Mouse (Mus musculus) MEL (cell line): ENCODE results near the gene Armc6. TPM values are rescaled to one million over a fixed set of nuclear protein-coding genes. Genes with fewer than 3 reads are reported as not detected.
A peak's percentile ranks its signal among the peaks of the same experiment; 100 is the strongest.

Experiments
- DNase-seq: peaks from one replicate; pipeline ENCODE4 v3.0.0; 2011; ENCODE audit warnings: low read depth, low spot score
- H3K27ac ChIP-seq: 2 replicates; pipeline ENCODE4 v1.5.1; 2012; ENCODE audit warnings: low read depth, mild to moderate bottlenecking, control low read depth, low read length, moderate library complexity; ENCODE audit not compliant: control insufficient read depth
- H3K27me3 ChIP-seq, 2 experiments: fragments of 150-350 bp in 1 of 2; sonication (generic) in 1 of 2; 2 replicates each; pipeline ENCODE4 v1.6.1; 2012; ENCODE audit warnings: low read length in 2 of 2, mild to moderate bottlenecking in 2 of 2, improper control_type of control experiment in 1 of 2, moderate library complexity in 1 of 2; ENCODE audit not compliant: insufficient read depth in 2 of 2, control insufficient read depth in 1 of 2
- H3K36me3 ChIP-seq, 2 experiments: 2 replicates each; pipeline ENCODE4 v1.6.1; 2012 to 2014; ENCODE audit warnings: low read length in 2 of 2, improper control_type of control experiment in 1 of 2, inconsistent platforms in 1 of 2, mild to moderate bottlenecking in 1 of 2; ENCODE audit not compliant: insufficient read depth in 2 of 2, control insufficient read depth in 1 of 2
- H3K4me1 ChIP-seq, 2 experiments: fragments of 150-350 bp in 1 of 2; sonication (generic) in 1 of 2; 2 replicates each; pipeline ENCODE4 v1.6.1; 2012; ENCODE audit warnings: low read length in 2 of 2, improper control_type of control experiment in 1 of 2, mild to moderate bottlenecking in 1 of 2; ENCODE audit not compliant: insufficient read depth in 2 of 2, control insufficient read depth in 1 of 2
- H3K4me3 ChIP-seq, 2 experiments: fragments of 150-350 bp in 1 of 2; sonication (generic) in 1 of 2; 2 replicates each; pipeline ENCODE4 v1.5.1; 2012; ENCODE audit warnings: low read depth in 2 of 2, low read length in 2 of 2, mild to moderate bottlenecking in 2 of 2, moderate library complexity in 2 of 2, control low read depth in 1 of 2, improper control_type of control experiment in 1 of 2; ENCODE audit not compliant: control insufficient read depth in 1 of 2, insufficient read depth in 1 of 2
- H3K79me2 ChIP-seq: 2 replicates; pipeline ENCODE4 v1.6.1; 2012; ENCODE audit warnings: mild to moderate bottlenecking, low read length, moderate library complexity; ENCODE audit not compliant: control insufficient read depth, poor library complexity, insufficient read depth
- H3K9ac ChIP-seq: 2 replicates; pipeline ENCODE4 v1.6.1; 2012; ENCODE audit warnings: low read depth, mild to moderate bottlenecking, control low read depth, low read length, moderate library complexity; ENCODE audit not compliant: control insufficient read depth, poor library complexity, severe bottlenecking
- H3K9me3 ChIP-seq: fragments of 150-350 bp; sonication (generic); replicated peaks from 2 replicates; pipeline ENCODE4 v1.6.1; 2012; ENCODE audit warnings: mild to moderate bottlenecking, low read length, improper control_type of control experiment, moderate library complexity; ENCODE audit not compliant: insufficient read depth
- CHD1 ChIP-seq: IDR thresholded peaks from 2 replicates; pipeline ENCODE4 v1.6.1; 2012; ENCODE audit warnings: low read depth, mild to moderate bottlenecking, inconsistent platforms, low read length, improper control_type of control experiment
- CHD2 ChIP-seq: IDR thresholded peaks from 2 replicates; pipeline ENCODE4 v1.6.1; 2011; ENCODE audit warnings: low read length, improper control_type of control experiment
- CTCF ChIP-seq, 3 experiments: IDR thresholded peaks in 2 of 3; conservative IDR thresholded peaks in 1 of 3; 2 replicates each; pipeline ENCODE4 v1.5.1; 2011 to 2012; ENCODE audit warnings: low read length in 3 of 3, low read depth in 2 of 3, mild to moderate bottlenecking in 2 of 3, improper control_type of control experiment in 1 of 3, inconsistent platforms in 1 of 3, mixed read lengths in 1 of 3, moderate library complexity in 1 of 3; ENCODE audit not compliant: control insufficient read depth in 1 of 3, insufficient read depth in 1 of 3, poor library complexity in 1 of 3, severe bottlenecking in 1 of 3
- E2F4 ChIP-seq: IDR thresholded peaks from 2 replicates; pipeline ENCODE4 v1.6.1; 2011; ENCODE audit warnings: low read depth, low read length, improper control_type of control experiment, borderline replicate concordance
- EP300 ChIP-seq, 2 experiments: IDR thresholded peaks; 2 replicates each; pipeline ENCODE4 v1.6.1; 2011; ENCODE audit warnings: improper control_type of control experiment in 2 of 2, low read length in 2 of 2, low read depth in 1 of 2, mild to moderate bottlenecking in 1 of 2
- ETS1 ChIP-seq: IDR thresholded peaks from 2 replicates; pipeline ENCODE4 v1.6.1; 2012; ENCODE audit warnings: low read depth, mild to moderate bottlenecking, inconsistent platforms, low read length, improper control_type of control experiment, moderate library complexity
- GABPA ChIP-seq: IDR thresholded peaks from 2 replicates; pipeline ENCODE4 v1.6.1; 2012; ENCODE audit warnings: low read depth, mild to moderate bottlenecking, inconsistent platforms, low read length, improper control_type of control experiment, moderate library complexity
- GATA1 ChIP-seq: IDR thresholded peaks from 2 replicates; pipeline ENCODE4 v1.6.1; 2011; ENCODE audit warnings: low read depth, low read length, improper control_type of control experiment
- KAT2A ChIP-seq: conservative IDR thresholded peaks from 2 replicates; pipeline ENCODE4 v1.6.1; 2012; ENCODE audit warnings: low read depth, low read length, improper control_type of control experiment, inconsistent platforms
- MAFK ChIP-seq: IDR thresholded peaks from 2 replicates; pipeline ENCODE4 v1.6.1; 2011; ENCODE audit warnings: low read depth, mild to moderate bottlenecking, low read length, improper control_type of control experiment, borderline replicate concordance
- MAX ChIP-seq: IDR thresholded peaks from 2 replicates; pipeline ENCODE4 v1.6.1; 2011; ENCODE audit warnings: low read length, improper control_type of control experiment
- MAZ ChIP-seq: IDR thresholded peaks from 2 replicates; pipeline ENCODE4 v1.6.1; 2012; ENCODE audit warnings: low read depth, mild to moderate bottlenecking, inconsistent platforms, low read length, improper control_type of control experiment
- MEF2A ChIP-seq: IDR thresholded peaks from 2 replicates; pipeline ENCODE4 v1.6.1; 2014; ENCODE audit warnings: low read depth, mild to moderate bottlenecking, inconsistent platforms, low read length, improper control_type of control experiment; ENCODE audit not compliant: poor library complexity, insufficient replicate concordance, severe bottlenecking; ENCODE audit errors: extremely low read depth
- MXI1 ChIP-seq: IDR thresholded peaks from 2 replicates; pipeline ENCODE4 v1.6.1; 2011; ENCODE audit warnings: mild to moderate bottlenecking, low read depth, low read length, improper control_type of control experiment
- MYB ChIP-seq: IDR thresholded peaks from 2 replicates; pipeline ENCODE4 v1.6.1; 2011; ENCODE audit warnings: mild to moderate bottlenecking, low read depth, low read length, improper control_type of control experiment
- MYC ChIP-seq: IDR thresholded peaks from 2 replicates; pipeline ENCODE4 v1.6.1; 2011; ENCODE audit warnings: low read depth, mild to moderate bottlenecking, low read length, improper control_type of control experiment, moderate library complexity
- NRF1 ChIP-seq: IDR thresholded peaks from 2 replicates; pipeline ENCODE4 v1.6.1; 2014; ENCODE audit warnings: low read depth, mild to moderate bottlenecking, inconsistent platforms, low read length, improper control_type of control experiment, moderate library complexity; ENCODE audit not compliant: poor library complexity, insufficient read depth, severe bottlenecking
- POLR2A ChIP-seq, 2 experiments: IDR thresholded peaks; 2 replicates each; pipeline ENCODE4 v1.6.1; 2011 to 2012; ENCODE audit warnings: low read length in 2 of 2, mild to moderate bottlenecking in 2 of 2, control low read depth in 1 of 2, improper control_type of control experiment in 1 of 2, low read depth in 1 of 2, moderate library complexity in 1 of 2; ENCODE audit not compliant: control insufficient read depth in 1 of 2, insufficient read depth in 1 of 2, poor library complexity in 1 of 2
- POLR2AphosphoS2 ChIP-seq: IDR thresholded peaks from 2 replicates; pipeline ENCODE4 v1.6.1; 2011; ENCODE audit warnings: low read length, improper control_type of control experiment
- POLR2AphosphoS5 ChIP-seq: IDR thresholded peaks from 2 replicates; pipeline ENCODE4 v1.6.1; 2012; ENCODE audit warnings: low read depth, borderline replicate concordance, mild to moderate bottlenecking, inconsistent platforms, low read length, moderate library complexity, mixed read lengths
- RAD21 ChIP-seq: IDR thresholded peaks from 2 replicates; pipeline ENCODE4 v1.6.1; 2011; ENCODE audit warnings: mild to moderate bottlenecking, low read depth, low read length, improper control_type of control experiment
- RCOR1 ChIP-seq: IDR thresholded peaks from 2 replicates; pipeline ENCODE4 v1.6.1; 2012; ENCODE audit warnings: low read depth, mild to moderate bottlenecking, inconsistent platforms, low read length, improper control_type of control experiment
- SIN3A ChIP-seq: IDR thresholded peaks from 2 replicates; pipeline ENCODE4 v1.6.1; 2012; ENCODE audit warnings: low read length, improper control_type of control experiment, inconsistent platforms
- SMC3 ChIP-seq: IDR thresholded peaks from 2 replicates; pipeline ENCODE4 v1.6.1; 2011; ENCODE audit warnings: low read depth, low read length, improper control_type of control experiment
- TAL1 ChIP-seq: IDR thresholded peaks from 2 replicates; pipeline ENCODE4 v1.6.1; 2012; ENCODE audit warnings: mild to moderate bottlenecking, inconsistent platforms, low read length, moderate library complexity, mixed read lengths
- TBP ChIP-seq: IDR thresholded peaks from 2 replicates; pipeline ENCODE4 v1.8.0; 2011; ENCODE audit warnings: low read depth, low read length, improper control_type of control experiment
- TCF12 ChIP-seq: IDR thresholded peaks from 2 replicates; pipeline ENCODE4 v1.6.1; 2014; ENCODE audit warnings: low read depth, mild to moderate bottlenecking, inconsistent platforms, low read length, improper control_type of control experiment, moderate library complexity
- UBTF ChIP-seq: IDR thresholded peaks from 2 replicates; pipeline ENCODE4 v1.6.1; 2012; ENCODE audit warnings: low read depth, mild to moderate bottlenecking, inconsistent platforms, low read length, improper control_type of control experiment, moderate library complexity, borderline replicate concordance; ENCODE audit not compliant: insufficient read depth
- USF1 ChIP-seq: IDR thresholded peaks from 2 replicates; pipeline ENCODE4 v1.6.1; 2014; ENCODE audit warnings: low read depth, mild to moderate bottlenecking, inconsistent platforms, low read length, improper control_type of control experiment, moderate library complexity
- ZKSCAN1 ChIP-seq: IDR thresholded peaks from 2 replicates; pipeline ENCODE4 v1.6.1; 2012; ENCODE audit warnings: low read depth, mild to moderate bottlenecking, inconsistent platforms, low read length, improper control_type of control experiment, moderate library complexity
- ZMIZ1 ChIP-seq: IDR thresholded peaks from 2 replicates; pipeline ENCODE4 v1.6.1; 2012; ENCODE audit warnings: low read depth, mild to moderate bottlenecking, inconsistent platforms, low read length, improper control_type of control experiment, moderate library complexity
- ZNF384 ChIP-seq: IDR thresholded peaks from 2 replicates; pipeline ENCODE4 v1.6.1; 2012; ENCODE audit warnings: low read depth, mild to moderate bottlenecking, inconsistent platforms, low read length, improper control_type of control experiment
- polyA plus RNA-seq, 2 experiments: library from polyadenylated mRNA; stranded (reverse) in 1 of 2; unstranded in 1 of 2; fragments of >175 nt in 1 of 2; fragments of >200 nt in 1 of 2; gene quantifications; 2 replicates each; pipeline versions ENCODE4 v1.2.1 to v1.2.4; 2012; ENCODE audit warnings: low replicate concordance in 2 of 2, low read depth in 1 of 2; ENCODE audit not compliant: insufficient read length in 2 of 2, insufficient read depth in 1 of 2, missing spikeins in 1 of 2
- total RNA-seq: library from RNA; depleted of rRNA; stranded (reverse); fragments of 300-350 nt; gene quantifications from 2 replicates; pipeline ENCODE4 v1.2.3, GENCODE M21; 2012

Gene Armc6
- total and polyA plus RNA-seq, 3 experiments: 39.5 to 63.9 TPM; not detected in 1

- H3K27ac ChIP-seq: no peak overlapping the region
- no peaks in the 10 kb centered on the region for H3K9me3 ChIP-seq
- H3K4me1 ChIP-seq: peaks cover 13 to 18% of the 10 kb centered on the region in 2 experiments
Observed at GRCm38 (mm10) chr8:70268311-70268710, 34.0 kb upstream of the Armc6 start.

GRCm38 (mm10) chr8:70267674-70268073 is 33.4 kb upstream of the Armc6 start:
- Histone ChIP-seq H3K27ac (no peak overlapping the region), H3K9me3 (no peaks in the 10 kb centered on the region), H3K36me3 (peaks cover 0 to 10% of the 10 kb centered on the region in 2 experiments; a peak in 3 of 4 replicates), H3K4me3 (no peak overlapping the region), H3K27me3 (no peaks in the 10 kb centered on the region), H3K4me1 (peaks cover 8 to 12% of the 10 kb centered on the region in 2 experiments), H3K79me2 (no peaks in the 10 kb centered on the region), H3K9ac (no peak overlapping the region)
- peak; percentile 30 for DNase-seq
- TF ChIP-seq POLR2A (IDR thresholded peaks at IDR 0.05; ENCODE audit: control insufficient read depth in 1 of 2, insufficient read depth in 1 of 2, low read depth in 1 of 2, low read length in 2 of 2, poor library complexity in 1 of 2) (no peak), CHD2 (no peak), MXI1 (no peak), SIN3A (no peak), USF1 (no peak), ETS1 (peak; percentile 41; the same call in 1 of the 2 replicates), CTCF (IDR thresholded peaks at IDR 0.05 in 2 of 3, conservative IDR thresholded peaks at IDR 0.05 in 1 of 3; ENCODE audit: control insufficient read depth in 1 of 3, insufficient read depth in 1 of 3, low read depth in 2 of 3, low read length in 3 of 3, poor library complexity in 1 of 3, severe bottlenecking in 1 of 3) (no peak), RAD21 (peak; percentile 13; the same call in 1 of the 2 replicates), GATA1 (peak; percentile 62), SMC3 (no peak), KAT2A (no peak), TBP (no peak), TAL1 (no peak), UBTF (no peak), MAZ (no peak), POLR2AphosphoS5 (no peak), MAX (no peak), E2F4 (no peak), TCF12 (peak; percentile 69), CHD1 (no peak), MYC (no peak), GABPA (no peak), POLR2AphosphoS2 (no peak), MEF2A (no peak), EP300 (IDR thresholded peaks at IDR 0.05; ENCODE audit: low read depth in 1 of 2, low read length in 2 of 2) (peak; percentile 7 to 52; a peak in 2 of 4 replicates), NRF1 (no peak), MAFK (no peak), RCOR1 (no peak)

More at GRCm38 (mm10) chr8:70268311-70268710, 34.0 kb upstream of the Armc6 start:
- no peak overlapping the region for H3K9ac ChIP-seq
- H3K36me3 ChIP-seq: peaks cover 0 to 10% of the 10 kb centered on the region in 2 experiments; a peak in 2 of 4 replicates
- H3K27me3 ChIP-seq: no peaks in the 10 kb centered on the region
- no peak for DNase-seq
- TF ChIP-seq POLR2AphosphoS2 (no peak), ZNF384 (no peak), MAX (no peak), POLR2AphosphoS5 (no peak), RAD21 (no peak), POLR2A (IDR thresholded peaks at IDR 0.05; ENCODE audit: control insufficient read depth in 1 of 2, insufficient read depth in 1 of 2, low read depth in 1 of 2, low read length in 2 of 2, poor library complexity in 1 of 2) (no peak), MXI1 (no peak), ZMIZ1 (no peak), NRF1 (no peak), MYB (no peak), MEF2A (no peak), GATA1 (no peak), ZKSCAN1 (no peak)
- H3K4me3 ChIP-seq: no peak overlapping the region
- no peaks in the 10 kb centered on the region for H3K79me2 ChIP-seq
